Mouse (Mus musculus): ENCODE results near the gene Cttnbp2nl.

- TF ChIP-seq CTCF (IDR thresholded peaks at IDR 0.05) (no peak), EP300 (IDR thresholded peaks at IDR 0.05) (no peak; the same call in 1 of the 2 replicates)
Observed at GRCm38 (mm10) chr3:105018783-105019105, 34.2 kb downstream of the Cttnbp2nl start.

Measured in lung, postnatal 0 days (tissue).